10 mouse cellular contexts compared by ENCODE assay signal in the genomic region with DNA sequence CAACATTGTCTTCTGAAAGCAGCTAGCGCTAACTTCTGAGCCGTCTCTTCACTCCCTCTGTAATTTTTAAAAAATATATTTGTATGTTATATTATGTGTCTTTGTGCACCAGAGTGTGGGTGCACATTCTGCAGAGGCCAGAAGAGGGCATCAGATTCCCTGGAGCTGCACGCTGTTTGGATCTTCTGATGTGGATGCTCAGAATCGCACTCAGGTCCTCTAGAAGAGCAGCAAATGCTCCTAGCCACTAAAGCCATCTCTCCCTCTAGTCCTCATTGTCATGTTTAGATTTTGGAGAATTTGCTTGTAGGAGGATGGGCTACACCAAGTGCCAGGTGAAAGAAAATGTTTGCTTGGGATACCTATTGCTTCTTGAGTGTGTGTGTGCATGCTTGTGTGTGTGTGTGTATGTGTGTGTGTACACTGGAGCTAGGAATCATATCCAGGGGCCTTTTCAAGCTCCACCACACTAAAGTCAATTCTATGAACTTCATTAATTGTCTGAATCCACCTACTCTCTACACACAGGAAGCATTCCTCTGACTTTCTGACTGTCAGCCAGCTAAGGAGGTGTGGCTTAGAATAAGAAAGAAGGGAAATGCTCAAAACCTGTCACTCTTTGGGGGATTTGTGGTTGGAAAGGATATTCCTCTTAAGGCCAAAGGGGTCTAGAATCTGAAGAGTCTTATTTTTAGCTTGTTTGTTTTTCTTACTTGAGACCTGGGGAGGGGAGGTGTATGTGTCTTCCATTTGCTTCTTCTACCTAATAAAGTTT. TPM values are rescaled to one million over a fixed set of nuclear protein-coding genes. Genes with fewer than 3 reads are reported as not detected.
A peak's percentile ranks its signal among the peaks of the same experiment; 100 is the strongest.
DNase-seq lines count a peak whose midpoint lies in the region; ATAC-seq and TF ChIP-seq lines count a peak whose summit lies in the region.
"Had no signal": no experiment of that assay in that cellular context is flagged by ENCODE, and none has a peak within 500 bp of the region (broad histone marks: within the 10 kb centered on the region; RNA-seq: fewer than 3 reads in every experiment).

No protein-coding gene starts in this region.

- no peak for ATAC-seq in heart, embryonic 16.5 days (replicated peaks; ENCODE audit: extremely low read depth, insufficient read depth, low FRiP score)
- no peak for ATAC-seq in lung, postnatal 0 days
- ATAC-seq in stomach, postnatal 0 days (ENCODE audit: low FRiP score, low TSS enrichment): no peak

- TF ChIP-seq CTCF in lung, postnatal 0 days (IDR thresholded peaks at IDR 0.05): peak; percentile 34
- TF ChIP-seq CTCF in stomach, postnatal 0 days (IDR thresholded peaks at IDR 0.05; ENCODE audit: low read depth): peak; percentile 48

- peaks cover 24% of the 10 kb centered on the region for H3K4me1 ChIP-seq in heart, embryonic 16.5 days (ENCODE audit: control insufficient read depth, insufficient read depth, low read length)
- no peaks in the 10 kb centered on the region for H3K4me1 ChIP-seq in lung, postnatal 0 days (ENCODE audit: insufficient read depth, low read depth, low read length)
- H3K4me1 ChIP-seq in embryonic facial prominence, embryonic 10.5 days: peaks cover 35% of the 10 kb centered on the region
- peaks cover 3% of the 10 kb centered on the region; the same call in 1 of the 2 replicates for H3K4me1 ChIP-seq in stomach, postnatal 0 days (replicated peaks; ENCODE audit: control insufficient read depth, insufficient read depth)

- H3K9ac ChIP-seq in heart, embryonic 16.5 days (ENCODE audit: low read length): no peak overlapping the region
- no peak overlapping the region for H3K9ac ChIP-seq in lung, postnatal 0 days (replicated peaks; ENCODE audit: low read depth)
- no peak overlapping the region for H3K9ac ChIP-seq in stomach, postnatal 0 days (ENCODE audit: low read length)

- H3K4me2 ChIP-seq in heart, embryonic 16.5 days (ENCODE audit: low read depth, low read length): peak overlapping the region; percentile 94; the same call in 1 of the 2 replicates
- peak overlapping the region; percentile 68; the same call in 1 of the 2 replicates for H3K4me2 ChIP-seq in lung, postnatal 0 days (replicated peaks; ENCODE audit: low read depth, low read length)
- no peak overlapping the region; the same call in 1 of the 2 replicates for H3K4me2 ChIP-seq in stomach, postnatal 0 days (replicated peaks; ENCODE audit: low read depth)

- peaks cover 16% of the 10 kb centered on the region for H3K36me3 ChIP-seq in heart, embryonic 16.5 days (ENCODE audit: control insufficient read depth, insufficient read depth)
- peaks cover 13% of the 10 kb centered on the region for H3K36me3 ChIP-seq in lung, postnatal 0 days (ENCODE audit: insufficient read depth, low read length)
- peaks cover 20% of the 10 kb centered on the region for H3K36me3 ChIP-seq in embryonic facial prominence, embryonic 10.5 days (replicated peaks)
- no peaks in the 10 kb centered on the region for H3K36me3 ChIP-seq in stomach, postnatal 0 days (ENCODE audit: control insufficient read depth, insufficient read depth, low read length)

- H3K27ac ChIP-seq in heart, embryonic 16.5 days (ENCODE audit: low read length): no peak overlapping the region
- H3K27ac ChIP-seq in lung, postnatal 0 days (ENCODE audit: low read length): no peak overlapping the region
- no peak overlapping the region for H3K27ac ChIP-seq in embryonic facial prominence, embryonic 10.5 days (replicated peaks)
- H3K27ac ChIP-seq in stomach, postnatal 0 days (replicated peaks): no peak overlapping the region

- no peak overlapping the region for H3K4me3 ChIP-seq in heart, embryonic 16.5 days (ENCODE audit: low read length)
- H3K4me3 ChIP-seq in lung, postnatal 0 days (ENCODE audit: low read depth, low read length): no peak overlapping the region
- peak overlapping the region; percentile 61; the same call in 1 of the 2 replicates for H3K4me3 ChIP-seq in embryonic facial prominence, embryonic 10.5 days
- no peak overlapping the region for H3K4me3 ChIP-seq in stomach, postnatal 0 days (ENCODE audit: low read depth, low read length)

- WGBS in heart, embryonic 16.5 days: 97% methylated on average over 4 of the region's 4 CpGs
- 96% methylated on average over 4 of the region's 4 CpGs for WGBS in lung, postnatal 0 days
- WGBS in embryonic facial prominence, embryonic 10.5 days: 97% methylated on average over 4 of the region's 4 CpGs
- WGBS in stomach, postnatal 0 days: 92% methylated on average over 4 of the region's 4 CpGs

- DNase-seq in heart, postnatal 36 days: no peak
- DNase-seq in lung, postnatal 0 days (ENCODE audit: low spot score): no peak
- no peak for DNase-seq in lung, postnatal 4 days
- DNase-seq in embryonic facial prominence, embryonic 10.5 days (ENCODE audit: low spot score): no peak
- no peak for DNase-seq in stomach, postnatal 0 days (ENCODE audit: low spot score)
- no peak for DNase-seq in layer of hippocampus, adult 8-10 months (ENCODE audit: low spot score in 2 of 2)

- 0 out of 2 replicates have a peak, but pooled peaks cover 3% of the 10 kb centered on the region for H3K9me3 ChIP-seq in heart, embryonic 16.5 days (replicated peaks; ENCODE audit: control insufficient read depth, low read length)
- H3K9me3 ChIP-seq in lung, postnatal 0 days (ENCODE audit: low read length): no peaks in the 10 kb centered on the region
- no peaks in the 10 kb centered on the region for H3K9me3 ChIP-seq in embryonic facial prominence, embryonic 10.5 days
- no peaks in the 10 kb centered on the region for H3K9me3 ChIP-seq in stomach, postnatal 0 days (ENCODE audit: control insufficient read depth, low read length)

- no peak for TF ChIP-seq EP300 in lung, postnatal 0 days (IDR thresholded peaks at IDR 0.05)
- no peak for TF ChIP-seq EP300 in stomach, postnatal 0 days (optimal IDR thresholded peaks at IDR 0.05)

- intact Hi-C loops in heart, postnatal 36 days (cut with DNase I): no loop called here

- no peaks in the 10 kb centered on the region for H3K27me3 ChIP-seq in heart, embryonic 16.5 days (ENCODE audit: control insufficient read depth, insufficient read depth, low read length)
- H3K27me3 ChIP-seq in lung, postnatal 0 days (replicated peaks; ENCODE audit: insufficient read depth, low read length): no peaks in the 10 kb centered on the region
- H3K27me3 ChIP-seq in embryonic facial prominence, embryonic 10.5 days (replicated peaks; ENCODE audit: low read depth, poor library complexity, severe bottlenecking): no peaks in the 10 kb centered on the region
- H3K27me3 ChIP-seq in stomach, postnatal 0 days (ENCODE audit: control insufficient read depth, insufficient read depth, low read length): no peaks in the 10 kb centered on the region
- H3K27me3 ChIP-seq: megakaryocyte, embryonic 14.5 days had no signal

RNA-seq across cellular contexts. Expression of gene Tlcd2, which starts 5.4 kb away (rescaled TPM):
- 11.2 and 12.1 TPM in 2 replicates for polyA plus RNA-seq in heart, embryonic 16.5 days (2015; fragmentation: Nextera tagmentation; extraction: Ambion mirVana)
- total RNA-seq in heart, postnatal 36 days (2021): 1 to 10 TPM; 5.4 to 7.1 TPM
- 6.1 and 8.7 TPM in 2 replicates for polyA plus RNA-seq in lung, postnatal 0 days (2015; fragmentation: Nextera tagmentation; extraction: Ambion mirVana)
- 11.1 and 12.7 TPM in 2 replicates for polyA plus RNA-seq in embryonic facial prominence, embryonic 10.5 days (2016; fragmentation: Nextera tagmentation; extraction: Ambion mirVana)
- 16.0 and 17.2 TPM in 2 replicates for polyA plus RNA-seq in stomach, postnatal 0 days (2015; fragmentation: Nextera tagmentation; extraction: Ambion mirVana)
- under 1 TPM in 3 of 4 experiments, not detected in 1; 0.43 to 0.45 (median 0.45) TPM for total RNA-seq in layer of hippocampus, adult 8-10 months (2022)

RNA-seq across cellular contexts. Expression of gene Wdr81, which starts 12.4 kb away (rescaled TPM):
- polyA plus RNA-seq in heart, embryonic 16.5 days (2015; fragmentation: Nextera tagmentation; extraction: Ambion mirVana): 3.5 and 4.5 TPM in 2 replicates
- total RNA-seq in heart, postnatal 36 days (2021): 10 to 100 TPM in 1 of 2 experiments, 1 to 10 TPM in 1; 8.7 to 10.4 TPM
- polyA plus RNA-seq in lung, postnatal 0 days (2015; fragmentation: Nextera tagmentation; extraction: Ambion mirVana): 5.9 and 7.2 TPM in 2 replicates
- polyA plus RNA-seq in embryonic facial prominence, embryonic 10.5 days (2016; fragmentation: Nextera tagmentation; extraction: Ambion mirVana): 6.0 and 6.8 TPM in 2 replicates
- polyA plus RNA-seq in stomach, postnatal 0 days (2015; fragmentation: Nextera tagmentation; extraction: Ambion mirVana): 2.6 and 2.7 TPM in 2 replicates
- 10 to 100 TPM; 23.5 to 25.3 (median 24.3) TPM for total RNA-seq in layer of hippocampus, adult 8-10 months (2022)

RNA-seq across cellular contexts. Expression of gene Prpf8, which starts 19.7 kb away (rescaled TPM):
- polyA plus RNA-seq in heart, embryonic 16.5 days (2015; fragmentation: Nextera tagmentation; extraction: Ambion mirVana): 31.4 and 34.1 TPM in 2 replicates
- 10 to 100 TPM; 82.9 to 92.8 TPM for total RNA-seq in heart, postnatal 36 days (2021)
- polyA plus RNA-seq in lung, postnatal 0 days (2015; fragmentation: Nextera tagmentation; extraction: Ambion mirVana): 19.7 and 22.5 TPM in 2 replicates
- polyA plus RNA-seq in embryonic facial prominence, embryonic 10.5 days (2016; fragmentation: Nextera tagmentation; extraction: Ambion mirVana): 74.0 and 76.5 TPM in 2 replicates
- polyA plus RNA-seq in stomach, postnatal 0 days (2015; fragmentation: Nextera tagmentation; extraction: Ambion mirVana): 15.8 and 16.0 TPM in 2 replicates
- 100 to 1,000 TPM; 129 to 140 (median 135) TPM for total RNA-seq in layer of hippocampus, adult 8-10 months (2022)

RNA-seq across cellular contexts. Expression of gene Serpinf2, which starts 27.5 kb away (rescaled TPM):
- polyA plus RNA-seq in heart, embryonic 16.5 days (2015; fragmentation: Nextera tagmentation; extraction: Ambion mirVana): 0.39 and 0.75 TPM in 2 replicates
- total RNA-seq in heart, postnatal 36 days (2021): not detected
- 0.14 and 0.19 TPM in 2 replicates for polyA plus RNA-seq in lung, postnatal 0 days (2015; fragmentation: Nextera tagmentation; extraction: Ambion mirVana)
- polyA plus RNA-seq in embryonic facial prominence, embryonic 10.5 days (2016; fragmentation: Nextera tagmentation; extraction: Ambion mirVana): not detected in 2 replicates
- 17.8 and 19.7 TPM in 2 replicates for polyA plus RNA-seq in stomach, postnatal 0 days (2015; fragmentation: Nextera tagmentation; extraction: Ambion mirVana)
- 1 to 10 TPM in 2 of 4 experiments, under 1 TPM in 2; 0.45 to 4.0 (median 1.8) TPM for total RNA-seq in layer of hippocampus, adult 8-10 months (2022)
- total RNA-seq: left cerebral cortex, postnatal 14 days had no signal

RNA-seq across cellular contexts. Expression of gene Rilp, which starts 43.0 kb away (rescaled TPM):
- 11.0 and 13.3 TPM in 2 replicates for polyA plus RNA-seq in heart, embryonic 16.5 days (2015; fragmentation: Nextera tagmentation; extraction: Ambion mirVana)
- 10 to 100 TPM; 51.4 to 52.3 TPM for total RNA-seq in heart, postnatal 36 days (2021)
- 12.4 and 15.7 TPM in 2 replicates for polyA plus RNA-seq in lung, postnatal 0 days (2015; fragmentation: Nextera tagmentation; extraction: Ambion mirVana)
- 0.17 and 0.23 TPM in 2 replicates for polyA plus RNA-seq in embryonic facial prominence, embryonic 10.5 days (2016; fragmentation: Nextera tagmentation; extraction: Ambion mirVana)
- 2.7 and 3.5 TPM in 2 replicates for polyA plus RNA-seq in stomach, postnatal 0 days (2015; fragmentation: Nextera tagmentation; extraction: Ambion mirVana)
- 1 to 10 TPM; 1.1 to 2.3 (median 1.6) TPM for total RNA-seq in layer of hippocampus, adult 8-10 months (2022)
- total RNA-seq: neutrophil, adult 5-6 weeks had no signal
